Mouse (Mus musculus): Measurements from ENCODE around the gene Pfkfb4. TPM values are rescaled to one million over a fixed set of nuclear protein-coding genes. Genes with fewer than 3 reads are reported as not detected.

Gene Pfkfb4
- polyA plus RNA-seq (2012; ENCODE audit: insufficient read depth, insufficient read length, low replicate concordance, missing spikeins): not detected in 2 replicates

DNA sequence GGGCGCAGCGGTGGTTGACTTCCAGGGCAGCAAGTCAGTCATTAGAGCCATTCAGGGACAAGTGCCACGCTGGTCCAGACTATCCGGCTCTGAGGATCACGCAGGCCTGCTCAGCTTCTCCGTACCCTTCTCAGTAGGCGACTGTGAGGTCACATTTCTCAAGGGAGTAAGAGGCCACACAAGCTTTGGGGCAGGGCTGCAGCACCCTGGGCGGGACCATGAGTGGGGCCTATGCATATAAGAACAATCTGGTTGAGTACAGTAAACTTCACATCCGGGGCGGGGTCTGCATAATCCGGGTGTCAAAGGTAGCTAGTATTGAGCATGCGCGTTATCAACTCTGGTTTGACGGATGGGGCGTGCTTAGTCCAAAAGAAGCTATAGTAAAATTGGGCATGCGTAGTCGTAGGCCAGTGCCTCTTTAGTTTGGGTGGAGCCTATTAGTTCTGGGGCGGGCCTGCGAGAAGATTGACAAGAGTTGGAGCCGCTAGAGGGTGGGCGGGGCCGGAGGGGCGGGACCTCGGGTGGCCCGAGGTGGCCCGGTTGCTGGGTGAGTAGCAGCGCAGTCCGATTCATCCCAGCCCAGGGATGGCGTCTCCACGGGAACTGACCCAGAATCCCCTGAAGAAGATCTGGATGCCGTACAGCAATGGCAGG lies at the start of gene Pfkfb4:
Pfkfb4 (plus strand) TSS at position 351 of the 657 bp plus-strand sequence.
- 2% methylated on average over 31 of the region's 31 CpGs for WGBS
- Histone ChIP-seq H3K4me3 (ENCODE audit: insufficient read depth, low read depth, low read length) (peak within 1 kb of the TSS; percentile 60), H3K27ac (ENCODE audit: insufficient read depth, low read depth, low read length) (peak within 1 kb of the TSS; percentile 77), H3K4me1 (ENCODE audit: control insufficient read depth, insufficient read depth, low read length) (peaks cover 21% of the 10 kb centered on the region)
- TF ChIP-seq POLR2A (IDR thresholded peaks at IDR 0.05; ENCODE audit: insufficient read depth, low read depth, low read length): peak; percentile 62
- TF ChIP-seq CTCF (IDR thresholded peaks at IDR 0.05; ENCODE audit: insufficient read depth, low read depth, low read length): no peak

DNA sequence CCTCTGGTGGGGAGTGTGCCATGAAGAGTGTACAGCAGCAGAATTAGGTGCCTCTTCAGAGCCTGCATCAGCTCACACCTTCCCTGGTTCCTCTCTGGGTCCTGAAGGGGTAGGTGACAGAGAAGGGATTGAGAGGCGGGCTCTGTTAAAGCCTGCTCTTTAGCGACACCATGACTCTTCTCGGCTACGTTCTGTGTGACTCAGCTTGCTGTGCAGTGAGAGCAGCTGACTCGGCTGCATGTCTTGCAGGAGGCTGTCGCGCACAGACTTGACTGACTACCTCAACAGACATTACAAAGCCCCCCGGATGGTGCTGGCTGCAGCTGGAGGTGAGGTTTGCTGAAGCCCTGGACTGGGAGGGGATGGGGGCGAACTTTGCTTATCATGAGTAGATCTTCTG lies 46.5 kb upstream of the Pfkfb4 start:
- Histone ChIP-seq H3K27ac (ENCODE audit: insufficient read depth, low read depth, low read length) (no peak overlapping the region), H3K4me1 (ENCODE audit: control insufficient read depth, insufficient read depth, low read length) (peaks cover 20% of the 10 kb centered on the region), H3K4me3 (ENCODE audit: insufficient read depth, low read depth, low read length) (no peak overlapping the region)
- TF ChIP-seq CTCF (IDR thresholded peaks at IDR 0.05; ENCODE audit: insufficient read depth, low read depth, low read length): no peak
- no peak for TF ChIP-seq POLR2A (IDR thresholded peaks at IDR 0.05; ENCODE audit: insufficient read depth, low read depth, low read length)
- 48% methylated on average over 9 of the region's 9 CpGs for WGBS

DNA sequence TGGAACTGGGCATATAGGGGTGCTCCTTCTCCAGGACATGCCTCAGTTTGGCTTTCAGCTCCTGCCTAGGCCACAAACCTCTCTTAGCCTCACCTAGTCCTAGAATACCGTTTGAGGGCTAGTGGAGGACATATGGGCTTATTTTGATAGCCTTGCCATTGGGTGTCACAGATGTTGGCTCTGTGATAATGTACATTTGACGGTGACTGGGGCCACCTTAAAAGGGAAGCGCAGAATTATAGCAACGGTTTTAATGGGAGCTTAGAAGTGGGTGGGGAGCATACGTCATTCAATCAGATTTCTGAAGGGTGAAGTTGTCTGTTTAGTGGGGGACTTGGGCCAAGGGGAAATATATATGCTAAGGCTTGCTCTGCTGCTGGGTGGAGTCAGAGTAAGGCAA lies 46.0 kb upstream of the Pfkfb4 start:
- no peak overlapping the region for H3K27ac ChIP-seq (ENCODE audit: insufficient read depth, low read depth, low read length)
- TF ChIP-seq CTCF (IDR thresholded peaks at IDR 0.05; ENCODE audit: insufficient read depth, low read depth, low read length) (no peak), POLR2A (IDR thresholded peaks at IDR 0.05; ENCODE audit: insufficient read depth, low read depth, low read length) (no peak)
- WGBS: 84% methylated on average over 5 of the region's 5 CpGs
- H3K4me3 ChIP-seq (ENCODE audit: insufficient read depth, low read depth, low read length): no peak overlapping the region
- H3K4me1 ChIP-seq (ENCODE audit: control insufficient read depth, insufficient read depth, low read length): peaks cover 21% of the 10 kb centered on the region

DNA sequence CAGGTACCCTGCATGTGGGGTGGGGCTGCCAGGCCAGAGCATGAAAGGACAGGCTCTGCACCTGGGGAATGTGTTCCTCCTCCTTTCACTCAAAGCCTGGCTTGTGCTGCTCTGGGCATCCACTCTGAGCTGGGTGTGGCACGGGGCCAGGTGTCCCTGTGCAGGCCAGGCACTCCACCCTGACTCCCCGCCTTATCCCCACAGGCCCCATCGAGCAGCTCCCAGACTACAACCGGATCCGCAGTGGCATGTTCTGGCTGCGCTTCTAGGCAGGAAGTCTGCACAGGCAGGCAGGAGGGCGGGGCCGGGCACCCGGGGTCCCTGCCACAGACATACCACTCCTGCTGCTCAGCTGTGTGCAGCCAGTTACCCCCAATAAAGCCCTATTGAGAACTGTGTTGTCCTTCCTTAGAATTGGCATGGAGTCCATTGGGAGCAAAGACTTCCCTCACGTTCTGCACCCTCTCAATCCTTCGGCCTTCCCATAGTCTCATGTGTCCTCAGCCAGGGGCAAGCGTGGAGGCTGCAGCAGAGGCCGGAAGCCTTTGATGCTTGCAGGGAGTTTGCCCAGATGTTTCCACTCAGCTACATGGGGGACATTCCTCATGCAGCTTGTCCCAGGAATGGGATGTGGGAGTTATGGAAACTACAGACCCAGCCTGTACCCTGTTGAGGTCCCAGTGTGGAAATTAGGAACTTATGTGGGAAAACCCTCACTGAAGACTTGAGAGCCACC lies 42.2 kb upstream of the Pfkfb4 start:
- Histone ChIP-seq H3K27ac (ENCODE audit: insufficient read depth, low read depth, low read length) (no peak overlapping the region), H3K4me3 (ENCODE audit: insufficient read depth, low read depth, low read length) (no peak overlapping the region), H3K4me1 (ENCODE audit: control insufficient read depth, insufficient read depth, low read length) (peaks cover 25% of the 10 kb centered on the region)
- WGBS: 79% methylated on average over 13 of the region's 13 CpGs
- TF ChIP-seq CTCF (IDR thresholded peaks at IDR 0.05; ENCODE audit: insufficient read depth, low read depth, low read length) (no peak), POLR2A (IDR thresholded peaks at IDR 0.05; ENCODE audit: insufficient read depth, low read depth, low read length) (no peak)

DNA sequence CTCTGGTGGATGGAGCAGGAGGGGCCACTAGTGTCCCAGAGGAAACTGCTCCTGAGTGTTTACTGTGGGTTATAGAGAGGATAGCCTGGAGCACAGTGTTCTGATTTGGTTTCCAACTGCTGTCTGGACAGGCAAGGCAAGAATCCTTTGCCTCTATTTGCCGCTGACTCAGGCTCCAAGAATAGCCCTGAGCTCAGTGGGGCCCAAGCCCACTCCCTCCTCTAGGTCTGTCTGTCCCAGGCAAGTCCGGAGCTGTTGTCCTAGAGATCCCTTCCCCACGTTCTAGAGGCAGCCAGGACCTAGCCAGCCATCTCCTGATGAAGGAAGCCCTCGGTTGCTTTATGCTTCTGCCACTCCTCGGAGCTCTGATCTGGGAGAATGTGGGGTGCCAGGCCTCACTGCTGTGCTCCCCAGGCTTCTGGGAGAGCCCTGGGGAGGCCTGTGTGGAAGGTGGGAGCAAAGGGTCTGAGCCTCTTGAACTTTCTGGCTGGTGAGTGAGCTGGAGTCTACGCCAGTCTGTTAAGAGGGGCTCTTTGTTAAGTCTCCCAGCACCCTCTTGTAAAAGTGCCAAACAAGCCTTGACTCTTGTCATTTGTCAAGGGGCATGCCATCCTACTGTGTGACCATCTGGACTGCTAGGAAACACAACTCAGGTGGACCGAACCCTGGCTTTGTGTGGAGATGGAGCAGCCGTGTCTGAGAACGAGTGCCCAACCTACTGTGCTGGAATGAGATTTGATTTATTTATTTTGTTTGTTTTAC lies 41.4 kb upstream of the Pfkfb4 start:
- H3K4me1 ChIP-seq (ENCODE audit: control insufficient read depth, insufficient read depth, low read length): peaks cover 19% of the 10 kb centered on the region
- TF ChIP-seq POLR2A (IDR thresholded peaks at IDR 0.05; ENCODE audit: insufficient read depth, low read depth, low read length): no peak
- no peak overlapping the region for H3K4me3 ChIP-seq (ENCODE audit: insufficient read depth, low read depth, low read length)
- 80% methylated on average over 9 of the region's 9 CpGs for WGBS
- H3K27ac ChIP-seq (ENCODE audit: insufficient read depth, low read depth, low read length): no peak overlapping the region

DNA sequence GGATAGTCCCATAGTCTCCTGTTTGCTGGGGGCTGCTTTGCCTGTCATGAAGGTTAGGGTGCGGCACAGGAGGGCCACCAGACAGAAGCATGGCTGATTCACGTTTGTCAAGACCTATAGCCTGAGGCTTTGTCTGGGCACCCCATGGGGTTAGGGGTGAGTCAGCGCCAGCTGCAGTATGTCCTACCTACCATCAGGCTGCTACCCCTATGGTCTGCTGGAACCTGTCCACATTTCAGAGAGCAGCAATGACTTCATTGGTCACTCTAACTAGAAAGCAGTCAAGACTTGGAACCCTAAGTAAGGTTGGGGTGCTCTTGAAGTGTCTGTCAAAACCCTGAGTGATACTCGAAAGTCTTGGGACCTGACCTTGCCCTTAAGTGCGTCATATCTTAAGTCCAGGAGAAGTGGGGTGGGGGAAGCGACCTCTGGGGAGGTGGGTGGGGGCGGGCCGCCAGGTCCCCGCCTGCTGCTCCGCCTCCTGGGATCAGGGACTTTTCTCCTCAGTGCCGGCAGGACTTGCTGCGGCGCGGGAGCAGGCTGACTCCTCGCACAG lies 38.4 kb upstream of the Pfkfb4 start, which contains the start of gene Col7a1:
Col7a1 (plus strand) TSS at position 506 of the 556 bp plus-strand sequence.
- Histone ChIP-seq H3K27ac (ENCODE audit: insufficient read depth, low read depth, low read length) (no peak within 1 kb of the TSS), H3K4me1 (ENCODE audit: control insufficient read depth, insufficient read depth, low read length) (peaks cover 17% of the 10 kb centered on the region; the same call in 1 of the 2 replicates), H3K4me3 (ENCODE audit: insufficient read depth, low read depth, low read length) (no peak within 1 kb of the TSS)
- TF ChIP-seq CTCF (IDR thresholded peaks at IDR 0.05; ENCODE audit: insufficient read depth, low read depth, low read length) (no peak), POLR2A (IDR thresholded peaks at IDR 0.05; ENCODE audit: insufficient read depth, low read depth, low read length) (no peak)
- 11% methylated on average over 15 of the region's 15 CpGs for WGBS

DNA sequence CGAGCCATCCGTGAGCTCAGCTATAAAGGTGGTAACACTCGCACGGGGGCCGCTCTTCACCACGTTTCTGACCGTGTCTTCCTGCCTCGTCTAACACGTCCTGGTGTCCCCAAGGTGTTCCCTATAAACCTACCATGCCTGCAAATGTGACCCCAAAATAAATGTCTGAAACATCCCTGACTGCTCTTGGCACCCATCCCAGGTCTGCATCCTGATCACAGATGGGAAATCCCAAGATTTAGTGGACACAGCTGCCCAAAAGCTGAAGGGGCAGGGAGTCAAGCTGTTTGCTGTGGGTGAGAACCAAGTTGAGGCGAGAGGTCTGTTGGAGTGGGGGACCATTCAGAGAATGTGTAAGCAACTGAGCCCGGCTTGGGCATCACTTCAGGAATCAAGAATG lies 36.3 kb upstream of the Pfkfb4 start:
- no peak overlapping the region for H3K4me3 ChIP-seq (ENCODE audit: insufficient read depth, low read depth, low read length)
- no peak for TF ChIP-seq POLR2A (IDR thresholded peaks at IDR 0.05; ENCODE audit: insufficient read depth, low read depth, low read length)
- no peak for TF ChIP-seq CTCF (IDR thresholded peaks at IDR 0.05; ENCODE audit: insufficient read depth, low read depth, low read length)
- 91% methylated on average over 11 of the region's 11 CpGs for WGBS
- H3K27ac ChIP-seq (ENCODE audit: insufficient read depth, low read depth, low read length): no peak overlapping the region
- H3K4me1 ChIP-seq (ENCODE audit: control insufficient read depth, insufficient read depth, low read length): peaks cover 7% of the 10 kb centered on the region; the same call in 1 of the 2 replicates

DNA sequence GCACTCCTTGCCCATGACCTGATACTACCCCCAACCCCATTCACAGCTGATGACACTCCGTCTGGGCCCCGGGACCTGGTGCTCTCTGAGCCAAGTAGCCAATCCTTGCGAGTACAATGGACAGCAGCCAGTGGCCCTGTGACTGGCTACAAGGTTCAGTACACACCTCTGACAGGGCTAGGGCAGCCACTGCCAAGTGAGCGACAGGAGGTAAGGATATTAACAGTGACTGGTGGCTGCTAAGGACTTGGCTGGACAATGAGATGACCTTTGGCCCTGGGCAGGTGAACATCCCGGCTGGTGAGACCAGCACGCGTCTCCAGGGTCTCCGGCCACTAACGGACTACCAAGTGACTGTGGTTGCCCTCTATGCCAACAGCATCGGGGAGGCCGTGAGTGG lies 35.7 kb upstream of the Pfkfb4 start:
- H3K4me3 ChIP-seq (ENCODE audit: insufficient read depth, low read depth, low read length): no peak overlapping the region
- H3K4me1 ChIP-seq (ENCODE audit: control insufficient read depth, insufficient read depth, low read length): peaks cover 7% of the 10 kb centered on the region; the same call in 1 of the 2 replicates
- no peak for TF ChIP-seq POLR2A (IDR thresholded peaks at IDR 0.05; ENCODE audit: insufficient read depth, low read depth, low read length)
- TF ChIP-seq CTCF (IDR thresholded peaks at IDR 0.05; ENCODE audit: insufficient read depth, low read depth, low read length): no peak
- WGBS: 93% methylated on average over 11 of the region's 11 CpGs
- no peak overlapping the region for H3K27ac ChIP-seq (ENCODE audit: insufficient read depth, low read depth, low read length)

Measured in olfactory bulb, adult 2 months (tissue).